ENCODE assay signal across 15 mouse cellular contexts in genomic region chr8:85142516-85142915, GRCm38 (mm10). TPM values are rescaled to one million over a fixed set of nuclear protein-coding genes. Genes with fewer than 3 reads are reported as not detected.
A peak's percentile ranks its signal among the peaks of the same experiment; 100 is the strongest.
DNase-seq lines count a peak whose midpoint lies in the region; ATAC-seq and TF ChIP-seq lines count a peak whose summit lies in the region.
"Had no signal": no experiment of that assay in that cellular context is flagged by ENCODE, and none has a peak within 500 bp of the region (broad histone marks: within the 10 kb centered on the region; RNA-seq: fewer than 3 reads in every experiment).

No protein-coding gene starts in this region.

- no peak for TF ChIP-seq POLR2A in MEL (IDR thresholded peaks at IDR 0.05; ENCODE audit: control insufficient read depth in 1 of 2, insufficient read depth in 1 of 2, low read depth in 1 of 2, low read length in 2 of 2, poor library complexity in 1 of 2)

- no peak for ATAC-seq in liver, embryonic 16.5 days (ENCODE audit: low read depth)
- ATAC-seq in liver, embryonic 11.5 days (replicated peaks; ENCODE audit: low FRiP score) = no peak
- ATAC-seq: activated CD4-positive, CD25-positive, alpha-beta regulatory T cell, adult 4 months; forebrain, embryonic 16.5 days; inflammation-experienced regulatory T-cells, adult 6 months had no signal

- H3K4me1 ChIP-seq in liver, embryonic 16.5 days (ENCODE audit: control insufficient read depth, low read depth, low read length) = no peaks in the 10 kb centered on the region
- no peaks in the 10 kb centered on the region for H3K4me1 ChIP-seq in liver, embryonic 11.5 days (replicated peaks; ENCODE audit: control insufficient read depth, insufficient read depth, low read length)
- peaks cover 2 to 4% of the 10 kb centered on the region in 2 experiments; a peak in 2 of 4 replicates for H3K4me1 ChIP-seq in MEL (ENCODE audit: control insufficient read depth in 1 of 2, insufficient read depth in 2 of 2, low read length in 2 of 2)
- peaks cover 8% of the 10 kb centered on the region for H3K4me1 ChIP-seq in megakaryocyte, embryonic 14.5 days
- H3K4me1 ChIP-seq: limb, embryonic 13.5 days had no signal

- peak overlapping the region; percentile 37 for H3K27ac ChIP-seq in liver, embryonic 16.5 days (ENCODE audit: low read length)
- no peak overlapping the region for H3K27ac ChIP-seq in liver, embryonic 11.5 days (ENCODE audit: low read depth, low read length)
- H3K27ac ChIP-seq in MEL (ENCODE audit: control insufficient read depth, low read depth, low read length) = peak overlapping the region; percentile 90
- H3K27ac ChIP-seq: kidney, postnatal 0 days; limb, embryonic 13.5 days had no signal

- no peak overlapping the region for H3K9ac ChIP-seq in liver, embryonic 16.5 days (ENCODE audit: low read depth, low read length)
- H3K9ac ChIP-seq in liver, embryonic 11.5 days (ENCODE audit: low read depth, low read length) = no peak overlapping the region
- H3K9ac ChIP-seq in MEL (ENCODE audit: control insufficient read depth, low read depth, low read length, poor library complexity, severe bottlenecking) = no peak overlapping the region
- H3K9ac ChIP-seq: limb, embryonic 13.5 days had no signal

- TF ChIP-seq EP300 in MEL (IDR thresholded peaks at IDR 0.05; ENCODE audit: low read depth in 1 of 2, low read length in 2 of 2) = peak; percentile 92 to 98

- H3K27me3 ChIP-seq in liver, embryonic 16.5 days (ENCODE audit: control insufficient read depth, insufficient read depth, low read depth, low read length) = no peaks in the 10 kb centered on the region
- H3K27me3 ChIP-seq in liver, embryonic 11.5 days (replicated peaks; ENCODE audit: control insufficient read depth, insufficient read depth, low read length) = no peaks in the 10 kb centered on the region
- no peaks in the 10 kb centered on the region for H3K27me3 ChIP-seq in MEL (ENCODE audit: control insufficient read depth in 1 of 2, insufficient read depth in 2 of 2, low read length in 2 of 2)
- H3K27me3 ChIP-seq in megakaryocyte, embryonic 14.5 days (replicated peaks) = no peaks in the 10 kb centered on the region
- H3K27me3 ChIP-seq: limb, embryonic 13.5 days had no signal

- no peaks in the 10 kb centered on the region for H3K79me2 ChIP-seq in MEL (ENCODE audit: control insufficient read depth, insufficient read depth, low read length, poor library complexity)

- no peak overlapping the region for H3K4me3 ChIP-seq in liver, embryonic 16.5 days (ENCODE audit: low read depth, low read length)
- no peak overlapping the region for H3K4me3 ChIP-seq in liver, embryonic 11.5 days (ENCODE audit: low read depth, low read length)
- H3K4me3 ChIP-seq in MEL (ENCODE audit: control insufficient read depth in 1 of 2, insufficient read depth in 1 of 2, low read depth in 2 of 2, low read length in 2 of 2) = no peak overlapping the region
- H3K4me3 ChIP-seq in megakaryocyte, embryonic 14.5 days (replicated peaks) = peak overlapping the region; percentile 42
- H3K4me3 ChIP-seq: limb, embryonic 13.5 days had no signal

- 53% methylated on average over 4 of the region's 4 CpGs for WGBS in liver, embryonic 16.5 days (ENCODE audit: insufficient replicate concordance)
- WGBS in liver, embryonic 11.5 days = 71% methylated on average over 4 of the region's 4 CpGs

- DNase-seq in liver, embryonic 11.5 days (ENCODE audit: low spot score) = no peak
- DNase-seq in MEL (ENCODE audit: low read depth, low spot score) (peak; percentile 98), adipocyte (ENCODE audit: low spot score) (peak; percentile 2)
- no peak for DNase-seq in thymus, postnatal 0 days (ENCODE audit: low spot score)
- no peak for DNase-seq in frontal cortex, adult 2 months (ENCODE audit: extremely low spot score in 1 of 2, low spot score in 1 of 2)
- DNase-seq: cerebellum, postnatal 36 days; gastrocnemius, postnatal 14 days had no signal

- H3K9me3 ChIP-seq in liver, embryonic 16.5 days (replicated peaks; ENCODE audit: control insufficient read depth, low read length) = no peaks in the 10 kb centered on the region; the same call in 1 of the 2 replicates
- H3K9me3 ChIP-seq in liver, embryonic 11.5 days (ENCODE audit: control insufficient read depth, low read length) = peaks cover 3% of the 10 kb centered on the region; the same call in 1 of the 2 replicates
- no peaks in the 10 kb centered on the region; the same call in 1 of the 2 replicates for H3K9me3 ChIP-seq in MEL (replicated peaks; ENCODE audit: insufficient read depth, low read length)
- H3K9me3 ChIP-seq in megakaryocyte, embryonic 14.5 days = peaks cover 12% of the 10 kb centered on the region

- H3K36me3 ChIP-seq in liver, embryonic 16.5 days (ENCODE audit: control insufficient read depth, insufficient read depth) = no peaks in the 10 kb centered on the region
- no peaks in the 10 kb centered on the region for H3K36me3 ChIP-seq in liver, embryonic 11.5 days (ENCODE audit: control insufficient read depth, insufficient read depth, low read length)
- H3K36me3 ChIP-seq in MEL (ENCODE audit: control insufficient read depth in 1 of 2, insufficient read depth in 2 of 2, low read length in 2 of 2) = peaks cover 0 to 7% of the 10 kb centered on the region in 2 experiments; a peak in 2 of 4 replicates
- no peaks in the 10 kb centered on the region for H3K36me3 ChIP-seq in megakaryocyte, embryonic 14.5 days (replicated peaks; ENCODE audit: low read length)
- H3K36me3 ChIP-seq: limb, embryonic 13.5 days had no signal

- no peak; the same call in 1 of the 2 replicates for TF ChIP-seq RAD21 in MEL (IDR thresholded peaks at IDR 0.05; ENCODE audit: low read depth, low read length)

- H3K4me2 ChIP-seq in liver, embryonic 16.5 days (ENCODE audit: low read depth, low read length) = no peak overlapping the region
- no peak overlapping the region for H3K4me2 ChIP-seq in liver, embryonic 11.5 days
- H3K4me2 ChIP-seq: limb, embryonic 13.5 days had no signal

- TF ChIP-seq CTCF in MEL (IDR thresholded peaks at IDR 0.05 in 2 of 3, conservative IDR thresholded peaks at IDR 0.05 in 1 of 3; ENCODE audit: control insufficient read depth in 1 of 3, insufficient read depth in 1 of 3, low read depth in 2 of 3, low read length in 3 of 3, poor library complexity in 1 of 3, severe bottlenecking in 1 of 3) = no peak

TF ChIP-seq in MEL, 35 proteins besides CTCF, POLR2A, EP300 and RAD21 (continues in another document):
- TF ChIP-seq JUND (IDR thresholded peaks at IDR 0.05; ENCODE audit: low read depth, low read length) = peak; percentile 66; the same call in 1 of the 2 replicates
- no peak for TF ChIP-seq USF2 (IDR thresholded peaks at IDR 0.05; ENCODE audit: borderline replicate concordance in 1 of 2, insufficient read depth in 1 of 2, low read depth in 1 of 2, low read length in 2 of 2)
- TF ChIP-seq ELF1 (IDR thresholded peaks at IDR 0.05; ENCODE audit: low read depth, low read length) = no peak
- no peak; the same call in 1 of the 2 replicates for TF ChIP-seq MYB (IDR thresholded peaks at IDR 0.05; ENCODE audit: low read depth, low read length)
- TF ChIP-seq MAFK (IDR thresholded peaks at IDR 0.05; ENCODE audit: borderline replicate concordance, low read depth, low read length) = peak; percentile 85
- no peak for TF ChIP-seq MEF2A (IDR thresholded peaks at IDR 0.05; ENCODE audit: extremely low read depth, insufficient replicate concordance, low read depth, low read length, poor library complexity, severe bottlenecking)
- no peak for TF ChIP-seq E2F4 (IDR thresholded peaks at IDR 0.05; ENCODE audit: borderline replicate concordance, low read depth, low read length)
- TF ChIP-seq RCOR1 (IDR thresholded peaks at IDR 0.05; ENCODE audit: low read depth, low read length) = peak; percentile 79; the same call in 1 of the 2 replicates
- no peak for TF ChIP-seq POLR2AphosphoS2 (IDR thresholded peaks at IDR 0.05; ENCODE audit: low read length)
- TF ChIP-seq MXI1 (IDR thresholded peaks at IDR 0.05; ENCODE audit: low read depth, low read length) = no peak
- TF ChIP-seq TBP (IDR thresholded peaks at IDR 0.05; ENCODE audit: low read depth, low read length) = 0 out of 2 replicates have a peak, but pooled peaks have one; percentile 20
- TF ChIP-seq USF1 (IDR thresholded peaks at IDR 0.05; ENCODE audit: low read depth, low read length) = no peak
- TF ChIP-seq SIN3A (IDR thresholded peaks at IDR 0.05; ENCODE audit: low read length) = peak; percentile 59; the same call in 1 of the 2 replicates

RNA-seq across cellular contexts. Expression of gene Cks1brt, which starts 9.2 kb away (rescaled TPM):
- not detected in 2 replicates for polyA plus RNA-seq in liver, embryonic 16.5 days (2015; fragmentation: Nextera tagmentation; extraction: Ambion mirVana)
- not detected in 2 replicates for polyA plus RNA-seq in liver, embryonic 11.5 days (2014; fragmentation: Nextera tagmentation; extraction: Ambion mirVana)
- not detected in 2 replicates for total RNA-seq in MEL (2012; rRNA removed)
- not detected for polyA plus RNA-seq in MEL (2012; ENCODE audit: insufficient read depth in 1 of 2, insufficient read length in 2 of 2, low read depth in 1 of 2, low replicate concordance in 2 of 2, missing spikeins in 1 of 2)
- not detected in 2 replicates for polyA plus RNA-seq in megakaryocyte, embryonic 14.5 days (2012; ENCODE audit: insufficient read depth, low replicate concordance)
- polyA plus RNA-seq in thymus, postnatal 0 days (2015; fragmentation: Nextera tagmentation; extraction: Ambion mirVana) = 0.05 TPM in 1 of 2 replicates, not detected in the other
- polyA plus RNA-seq in frontal cortex, adult 2 months (2012; rRNA removed) = not detected in 2 replicates
- total RNA-seq: gastrocnemius, postnatal 14 days; heart, postnatal 10 days had no signal
- polyA plus RNA-seq: forebrain, embryonic 16.5 days; kidney, postnatal 0 days; limb, embryonic 13.5 days had no signal

RNA-seq across cellular contexts. Expression of gene Zfp791, which starts 19.6 kb away (rescaled TPM):
- polyA plus RNA-seq in liver, embryonic 16.5 days (2015; fragmentation: Nextera tagmentation; extraction: Ambion mirVana) = 2.6 and 3.4 TPM in 2 replicates
- polyA plus RNA-seq in liver, embryonic 11.5 days (2014; fragmentation: Nextera tagmentation; extraction: Ambion mirVana) = 0.71 and 1.1 TPM in 2 replicates
- total RNA-seq in MEL (2012; rRNA removed) = not detected in 2 replicates
- under 1 TPM in 1 of 2 experiments, not detected in 1; 0.03 TPM for polyA plus RNA-seq in MEL (2012; ENCODE audit: insufficient read depth in 1 of 2, insufficient read length in 2 of 2, low read depth in 1 of 2, low replicate concordance in 2 of 2, missing spikeins in 1 of 2)
- not detected in 2 replicates for polyA plus RNA-seq in megakaryocyte, embryonic 14.5 days (2012; ENCODE audit: insufficient read depth, low replicate concordance)
- polyA plus RNA-seq in thymus, postnatal 0 days (2015; fragmentation: Nextera tagmentation; extraction: Ambion mirVana) = 0.50 and 0.53 TPM in 2 replicates
- polyA plus RNA-seq in frontal cortex, adult 2 months (2012; rRNA removed) = 3.2 and 4.0 TPM in 2 replicates
- polyA plus RNA-seq: activated CD4-positive, CD25-positive, alpha-beta regulatory T cell, adult 4 months had no signal

RNA-seq across cellular contexts. Expression of gene Man2b1, which starts 59.4 kb away (rescaled TPM):
- polyA plus RNA-seq in liver, embryonic 16.5 days (2015; fragmentation: Nextera tagmentation; extraction: Ambion mirVana) = 38.7 and 44.4 TPM in 2 replicates
- 38.6 and 40.3 TPM in 2 replicates for polyA plus RNA-seq in liver, embryonic 11.5 days (2014; fragmentation: Nextera tagmentation; extraction: Ambion mirVana)
- 10.8 and 11.5 TPM in 2 replicates for total RNA-seq in MEL (2012; rRNA removed)
- polyA plus RNA-seq in MEL (2012; ENCODE audit: insufficient read depth in 1 of 2, insufficient read length in 2 of 2, low read depth in 1 of 2, low replicate concordance in 2 of 2, missing spikeins in 1 of 2) = 10 to 100 TPM in 1 of 2 experiments, not detected in 1; 24.7 TPM
- 3.8 and 26.4 TPM in 2 replicates for polyA plus RNA-seq in megakaryocyte, embryonic 14.5 days (2012; ENCODE audit: insufficient read depth, low replicate concordance)
- 64.0 and 68.4 TPM in 2 replicates for polyA plus RNA-seq in thymus, postnatal 0 days (2015; fragmentation: Nextera tagmentation; extraction: Ambion mirVana)
- 40.2 and 46.9 TPM in 2 replicates for polyA plus RNA-seq in frontal cortex, adult 2 months (2012; rRNA removed)

Comparison
In these comparisons a context has a peak if more than half of its experiments do, and no peak if none do; other contexts are left out.
1. DNase-seq: peak in MEL (single experiment) and adipocyte (single experiment); none in liver, embryonic 11.5 days (single experiment), thymus, postnatal 0 days (single experiment) and frontal cortex, adult 2 months (0 of 2).